In genomic region chr9:61339311-61339710, GRCm38 (mm10) we compare ENCODE assay signal across 17 mouse cellular contexts. TPM values are rescaled to one million over a fixed set of nuclear protein-coding genes. Genes with fewer than 3 reads are reported as not detected.
DNase-seq lines count a peak whose midpoint lies in the region; ATAC-seq and TF ChIP-seq lines count a peak whose summit lies in the region.
"Had no signal": no experiment of that assay in that cellular context is flagged by ENCODE, and none has a peak within 500 bp of the region (broad histone marks: within the 10 kb centered on the region; RNA-seq: fewer than 3 reads in every experiment).

No protein-coding gene starts in this region.

- no peaks in the 10 kb centered on the region for H3K36me3 ChIP-seq in hindbrain, embryonic 10.5 days
- no peaks in the 10 kb centered on the region for H3K36me3 ChIP-seq in hindbrain, postnatal 0 days (ENCODE audit: insufficient read depth, low read length)
- H3K36me3 ChIP-seq in intestine, embryonic 15.5 days, result no peaks in the 10 kb centered on the region
- H3K36me3 ChIP-seq in stomach, embryonic 14.5 days (ENCODE audit: control insufficient read depth, insufficient read depth, low read length), result no peaks in the 10 kb centered on the region
- H3K36me3 ChIP-seq: limb, embryonic 15.5 days had no signal

- no peak overlapping the region for H3K4me3 ChIP-seq in hindbrain, embryonic 10.5 days
- no peak overlapping the region for H3K4me3 ChIP-seq in hindbrain, postnatal 0 days (ENCODE audit: low read length)
- no peak overlapping the region for H3K4me3 ChIP-seq in intestine, embryonic 15.5 days (replicated peaks)
- H3K4me3 ChIP-seq in lung, adult 2 months (replicated peaks; ENCODE audit: extremely low read depth, low read depth, low read length), result no peak overlapping the region
- H3K4me3 ChIP-seq in stomach, embryonic 14.5 days (ENCODE audit: low read depth, low read length), result no peak overlapping the region
- H3K4me3 ChIP-seq: layer of hippocampus, adult 2 months; limb, embryonic 15.5 days had no signal

- H3K4me1 ChIP-seq in hindbrain, embryonic 10.5 days (replicated peaks), result peaks cover 69% of the 10 kb centered on the region
- no peaks in the 10 kb centered on the region for H3K4me1 ChIP-seq in hindbrain, postnatal 0 days (ENCODE audit: insufficient read depth, low read length)
- H3K4me1 ChIP-seq in intestine, embryonic 15.5 days (replicated peaks), result peaks cover 27% of the 10 kb centered on the region
- 0 out of 2 replicates have a peak, but pooled peaks cover 2% of the 10 kb centered on the region for H3K4me1 ChIP-seq in lung, adult 2 months (ENCODE audit: control insufficient read depth, insufficient read depth, low read length)
- peaks cover 21% of the 10 kb centered on the region for H3K4me1 ChIP-seq in stomach, embryonic 14.5 days (ENCODE audit: control insufficient read depth, insufficient read depth, low read length)

- no peaks in the 10 kb centered on the region for H3K9me3 ChIP-seq in hindbrain, embryonic 10.5 days
- no peaks in the 10 kb centered on the region for H3K9me3 ChIP-seq in hindbrain, postnatal 0 days (ENCODE audit: low read length)
- H3K9me3 ChIP-seq in intestine, embryonic 15.5 days, result no peaks in the 10 kb centered on the region
- H3K9me3 ChIP-seq in stomach, embryonic 14.5 days (ENCODE audit: control insufficient read depth, low read depth, low read length), result no peaks in the 10 kb centered on the region
- H3K9me3 ChIP-seq: limb, embryonic 15.5 days had no signal

- no peak overlapping the region for H3K4me2 ChIP-seq in hindbrain, postnatal 0 days (ENCODE audit: low read depth, low read length)
- no peak overlapping the region for H3K4me2 ChIP-seq in intestine, embryonic 15.5 days (replicated peaks)
- H3K4me2 ChIP-seq in stomach, embryonic 14.5 days (replicated peaks; ENCODE audit: low read depth, low read length), result no peak overlapping the region
- H3K4me2 ChIP-seq: limb, embryonic 15.5 days had no signal

- TF ChIP-seq POLR2A in lung, adult 2 months (IDR thresholded peaks at IDR 0.05; ENCODE audit: borderline replicate concordance, extremely low read depth, low read depth, low read length), result no peak

- 16% methylated on average over 6 of the region's 6 CpGs for WGBS in hindbrain, embryonic 10.5 days
- 36% methylated on average over 6 of the region's 6 CpGs for WGBS in hindbrain, postnatal 0 days
- WGBS in intestine, embryonic 15.5 days, result 47% methylated on average over 6 of the region's 6 CpGs
- 64% methylated on average over 6 of the region's 6 CpGs for WGBS in lung, adult 2 months
- WGBS in stomach, embryonic 14.5 days, result 35% methylated on average over 6 of the region's 6 CpGs

- TF ChIP-seq CTCF in hindbrain, postnatal 0 days (IDR thresholded peaks at IDR 0.05; ENCODE audit: low read depth), result no peak
- TF ChIP-seq CTCF in lung, adult 2 months (IDR thresholded peaks at IDR 0.05; ENCODE audit: insufficient read depth, low read length), result no peak

- no peak for DNase-seq in hindbrain, embryonic 10.5 days (ENCODE audit: low spot score)
- DNase-seq in hindbrain, postnatal 0 days (ENCODE audit: low spot score), result no peak
- DNase-seq in lung, adult 2 months, result peak; percentile 52
- no peak for DNase-seq in thymus, postnatal 10 days (ENCODE audit: low spot score in 2 of 2)
- no peak for DNase-seq in thymus, postnatal 25 days
- DNase-seq in ovary, postnatal 14 days (ENCODE audit: low spot score), result no peak
- DNase-seq: adrenal gland, adult 2 months; B cell, adult 2 months; cerebellum, adult 11-12 months; gastrocnemius, postnatal 10 days; heart, postnatal 10 days; thymus, adult 18-20 months had no signal

- H3K27me3 ChIP-seq in hindbrain, embryonic 10.5 days (ENCODE audit: insufficient read depth, poor library complexity, severe bottlenecking), result peaks cover 89% of the 10 kb centered on the region
- 0 out of 2 replicates have a peak, but pooled peaks cover 4% of the 10 kb centered on the region for H3K27me3 ChIP-seq in hindbrain, postnatal 0 days (ENCODE audit: insufficient read depth, low read length)
- 0 out of 2 replicates have a peak, but pooled peaks cover 2% of the 10 kb centered on the region for H3K27me3 ChIP-seq in intestine, embryonic 15.5 days (replicated peaks)
- H3K27me3 ChIP-seq in stomach, embryonic 14.5 days (ENCODE audit: control insufficient read depth, insufficient read depth, low read length), result 0 out of 2 replicates have a peak, but pooled peaks cover 4% of the 10 kb centered on the region

- H3K27ac ChIP-seq in hindbrain, embryonic 10.5 days, result peak overlapping the region; percentile 42
- H3K27ac ChIP-seq in hindbrain, postnatal 0 days, result no peak overlapping the region
- H3K27ac ChIP-seq in intestine, embryonic 15.5 days, result no peak overlapping the region
- H3K27ac ChIP-seq in stomach, embryonic 14.5 days (ENCODE audit: low read length), result no peak overlapping the region
- H3K27ac ChIP-seq: layer of hippocampus, adult 2 months; limb, embryonic 15.5 days had no signal

- no peak overlapping the region for H3K9ac ChIP-seq in hindbrain, postnatal 0 days (replicated peaks; ENCODE audit: low read length)
- H3K9ac ChIP-seq in intestine, embryonic 15.5 days, result no peak overlapping the region
- H3K9ac ChIP-seq in stomach, embryonic 14.5 days (replicated peaks; ENCODE audit: low read depth, low read length), result no peak overlapping the region
- H3K9ac ChIP-seq: limb, embryonic 15.5 days had no signal

- no peak for ATAC-seq in hindbrain, postnatal 0 days
- ATAC-seq in intestine, embryonic 15.5 days, result peak; percentile 44; the same call in 1 of the 2 replicates
- ATAC-seq in stomach, embryonic 14.5 days (ENCODE audit: insufficient number of reproducible peaks, insufficient read depth, low FRiP score, low read depth), result peak; percentile 72
- ATAC-seq: hindbrain, embryonic 16.5 days had no signal

RNA-seq across cellular contexts. Expression of gene Tle3, which starts 32.9 kb away (rescaled TPM):
- polyA plus RNA-seq in hindbrain, embryonic 10.5 days (2016; fragmentation: Nextera tagmentation; extraction: Ambion mirVana), result 47.4 and 56.0 TPM in 2 replicates
- total RNA-seq in hindbrain, postnatal 0 days (2014; rRNA removed), result 74.1 and 81.3 TPM in 2 replicates
- 15.5 and 17.7 TPM in 2 replicates for polyA plus RNA-seq in hindbrain, postnatal 0 days (2015; fragmentation: Nextera tagmentation; extraction: Ambion mirVana)
- 18.6 and 20.3 TPM in 2 replicates for polyA plus RNA-seq in intestine, embryonic 15.5 days (2015; fragmentation: Nextera tagmentation; extraction: Ambion mirVana)
- polyA plus RNA-seq in lung, adult 2 months (2012; rRNA removed), result 55.1 and 59.1 TPM in 2 replicates
- 31.9 and 32.3 TPM in 2 replicates for polyA plus RNA-seq in stomach, embryonic 14.5 days (2014; fragmentation: Nextera tagmentation; extraction: Ambion mirVana)
